Mouse (Mus musculus) macrophage (primary cell): Measurements from ENCODE around the gene 2610528J11Rik. TPM values are rescaled to one million over a fixed set of nuclear protein-coding genes. Genes with fewer than 3 reads are reported as not detected.
"Not testable (repeated sequence)": the region's sequence is repeated elsewhere in the genome, so short reads cannot be mapped to it uniquely, and the experiment has no call there.

Experiments used
- H3K27ac ChIP-seq: fragments of 350-480 bp; formaldehyde crosslinking; 2 replicates; pipeline ENCODE4 v1.9.0; 2021
- H3K36me3 ChIP-seq: fragments of 350-480 bp; formaldehyde crosslinking; 2 replicates; pipeline ENCODE4 v1.9.0; 2021; ENCODE audit errors: inconsistent target
- H3K4me3 ChIP-seq: fragments of 350-480 bp; formaldehyde crosslinking; 2 replicates; pipeline ENCODE4 v1.9.0; 2021; ENCODE audit errors: inconsistent target
- H3K79me2 ChIP-seq: fragments of 350-480 bp; formaldehyde crosslinking; 2 replicates; pipeline ENCODE4 v1.9.0; 2021; ENCODE audit errors: inconsistent target
- WGBS: methylation state at CpG from one replicate; pipeline ENCODE4 v1.1.7; 2026; ENCODE audit warnings: inconsistent platforms; ENCODE audit not compliant: missing documents; 5-methylcytosine and 5-hydroxymethylcytosine counted together
- polyA plus RNA-seq: library from polyadenylated mRNA; stranded (reverse); fragments of 250-400 nt; gene quantifications from 3 replicates; pipeline ENCODE4 v1.2.4, GENCODE M21; 2018; ENCODE audit warnings: inconsistent platforms
- total RNA-seq, 78 experiments: library from RNA; depleted of rRNA; stranded (reverse); fragments of 250-400 nt; gene quantifications; 1 replicate in 9 of 78; 2 replicates in 24 of 78; 3 replicates in 43 of 78; 4 replicates in 2 of 78; pipeline ENCODE4 v1.2.4; 2018; ENCODE audit warnings: inconsistent platforms in 56 of 78

Gene 2610528J11Rik
- not detected for total RNA-seq (2018; cell fraction: chromatin; rRNA removed)
- total RNA-seq (2018; cell fraction: cytosol; rRNA removed) = not detected
- total RNA-seq (2018; cell fraction: nucleus; rRNA removed) = not detected
- polyA plus RNA-seq = not detected in 3 replicates

- H3K4me3 ChIP-seq = no peak within 1 kb of the TSS
- 91% methylated on average over 17 of the region's 17 CpGs for WGBS
- no peaks in the 10 kb centered on the region for H3K79me2 ChIP-seq
- H3K36me3 ChIP-seq = no peaks in the 10 kb centered on the region
- H3K27ac ChIP-seq = no peak within 1 kb of the TSS
These were observed at the start of gene 2610528J11Rik for GRCm38 (mm10) chr4:118526408-118527334. Gene 2610528J11Rik, plus strand, starts transcription at chr4:118526999.

GRCm38 (mm10) chr4:118489717-118490132, 37.1 kb upstream of the 2610528J11Rik start, which contains the start of gene Tie1:
Gene Tie1, minus strand, starts transcription at chr4:118490061.
- WGBS = 8% methylated on average over 8 of the region's 8 CpGs
- no peak within 1 kb of the TSS for H3K4me3 ChIP-seq

GRCm38 (mm10) chr4:118490461-118490860, 36.3 kb upstream of the 2610528J11Rik start:
- Histone ChIP-seq H3K79me2 (no peaks in the 10 kb centered on the region), H3K36me3 (no peaks in the 10 kb centered on the region)
- 86% methylated on average over 10 of the region's 10 CpGs for whole genome bisulfite sequencing

More at GRCm38 (mm10) chr4:118489717-118490132, 37.1 kb upstream of the 2610528J11Rik start, which contains the start of gene Tie1:
- Histone ChIP-seq H3K36me3 (no peaks in the 10 kb centered on the region), H3K79me2 (no peaks in the 10 kb centered on the region), H3K27ac (no peak within 1 kb of the TSS)

GRCm38 (mm10) chr4:118500171-118500724, 26.6 kb upstream of the 2610528J11Rik start:
- no peaks in the 10 kb centered on the region for H3K36me3 ChIP-seq
- H3K79me2 ChIP-seq = no peaks in the 10 kb centered on the region
- WGBS = 51% methylated on average over 6 of the region's 6 CpGs
- H3K27ac ChIP-seq = no peak overlapping the region
- H3K4me3 ChIP-seq = no peak overlapping the region

More at GRCm38 (mm10) chr4:118490461-118490860, 36.3 kb upstream of the 2610528J11Rik start:
- no peak overlapping the region for H3K4me3 ChIP-seq
- H3K27ac ChIP-seq = no peak overlapping the region

GRCm38 (mm10) chr4:118500792-118501191, 26.0 kb upstream of the 2610528J11Rik start:
- H3K36me3 ChIP-seq = no peaks in the 10 kb centered on the region
- no peaks in the 10 kb centered on the region for H3K79me2 ChIP-seq
- WGBS = 83% methylated on average over 9 of the region's 9 CpGs
- no peak overlapping the region for H3K4me3 ChIP-seq
- no peak overlapping the region for H3K27ac ChIP-seq

- H3K36me3 ChIP-seq = no peaks in the 10 kb centered on the region
These were observed 21.2 kb upstream of the 2610528J11Rik start for GRCm38 (mm10) chr4:118505551-118505950.

GRCm38 (mm10) chr4:118507171-118507570, 19.6 kb upstream of the 2610528J11Rik start:
- not testable (repeated sequence) for H3K27ac ChIP-seq, H3K4me3 ChIP-seq, H3K79me2 ChIP-seq, H3K36me3 ChIP-seq
- WGBS = 100% methylated on average over 1 of the region's 1 CpGs

More at GRCm38 (mm10) chr4:118505551-118505950, 21.2 kb upstream of the 2610528J11Rik start:
- no peak overlapping the region for H3K27ac ChIP-seq
- WGBS = 53% methylated on average over 3 of the region's 3 CpGs
- no peak overlapping the region for H3K4me3 ChIP-seq
- no peaks in the 10 kb centered on the region for H3K79me2 ChIP-seq

GRCm38 (mm10) chr4:118509050-118509449, 17.7 kb upstream of the 2610528J11Rik start:
- H3K4me3 ChIP-seq = no peak overlapping the region
- 81% methylated on average over 6 of the region's 6 CpGs for WGBS
- no peaks in the 10 kb centered on the region for H3K79me2 ChIP-seq
- no peak overlapping the region for H3K27ac ChIP-seq
- no peaks in the 10 kb centered on the region for H3K36me3 ChIP-seq

- H3K79me2 ChIP-seq = no peaks in the 10 kb centered on the region
- H3K27ac ChIP-seq = no peak overlapping the region
- WGBS = 58% methylated on average over 20 of the region's 20 CpGs
- no peak overlapping the region for H3K4me3 ChIP-seq
- H3K36me3 ChIP-seq = no peaks in the 10 kb centered on the region
These were observed 9.9 kb upstream of the 2610528J11Rik start for GRCm38 (mm10) chr4:118516699-118517496.

- Histone ChIP-seq H3K79me2 (no peaks in the 10 kb centered on the region), H3K36me3 (no peaks in the 10 kb centered on the region), H3K27ac (no peak overlapping the region), H3K4me3 (no peak overlapping the region)
- 75% methylated on average over 14 of the region's 16 CpGs for WGBS
These were observed 9.2 kb upstream of the 2610528J11Rik start for GRCm38 (mm10) chr4:118517497-118518146.

GRCm38 (mm10) chr4:118518208-118518607, 8.6 kb upstream of the 2610528J11Rik start:
- Histone ChIP-seq H3K4me3 (no peak overlapping the region), H3K79me2 (no peaks in the 10 kb centered on the region), H3K36me3 (no peaks in the 10 kb centered on the region), H3K27ac (no peak overlapping the region)
- 57% methylated on average over 5 of the region's 5 CpGs for WGBS

- H3K79me2 ChIP-seq = no peaks in the 10 kb centered on the region
- no peak overlapping the region for H3K27ac ChIP-seq
- 90% methylated on average over 7 of the region's 7 CpGs for WGBS
- H3K4me3 ChIP-seq = no peak overlapping the region
- no peaks in the 10 kb centered on the region for H3K36me3 ChIP-seq
These were observed 4.6 kb upstream of the 2610528J11Rik start for GRCm38 (mm10) chr4:118522248-118522647.

GRCm38 (mm10) chr4:118523976-118524375, 2.8 kb upstream of the 2610528J11Rik start:
- Histone ChIP-seq H3K36me3 (no peaks in the 10 kb centered on the region), H3K4me3 (no peak overlapping the region), H3K27ac (no peak overlapping the region), H3K79me2 (no peaks in the 10 kb centered on the region)
- 72% methylated on average over 7 of the region's 7 CpGs for WGBS

- 2% methylated on average over 3 of the region's 3 CpGs for WGBS
- no peak overlapping the region for H3K4me3 ChIP-seq
- no peak overlapping the region for H3K27ac ChIP-seq
- no peaks in the 10 kb centered on the region for H3K36me3 ChIP-seq
- no peaks in the 10 kb centered on the region for H3K79me2 ChIP-seq
These were observed 1.0 kb upstream of the 2610528J11Rik start for GRCm38 (mm10) chr4:118525779-118526178.
